Mouse (Mus musculus): ENCODE data around the gene Dgki. TPM values are rescaled to one million over a fixed set of nuclear protein-coding genes. Genes with fewer than 3 reads are reported as not detected.
A peak's percentile ranks its signal among the peaks of the same experiment; 100 is the strongest.

Dgki gene
- polyA plus RNA-seq, 1 experiment from 2014 or later, result 9.6 TPM

GRCm38 (mm10) chr6:36880643-36881263 is 419.2 kb downstream of the Dgki start:
- H3K4me1 ChIP-seq (replicated peaks; ENCODE audit: control insufficient read depth, insufficient read depth, low read length), result peaks cover 12% of the 10 kb centered on the region

GRCm38 (mm10) chr6:36877399-36877798 is 422.6 kb downstream of the Dgki start:
- no peak overlapping the region for H3K4me2 ChIP-seq (replicated peaks)
- no peak overlapping the region for H3K9ac ChIP-seq
- H3K27ac ChIP-seq, result no peak overlapping the region
- peaks cover 12% of the 10 kb centered on the region for H3K4me1 ChIP-seq (replicated peaks; ENCODE audit: control insufficient read depth, insufficient read depth, low read length)
- WGBS, result 83% methylated on average over 4 of the region's 4 CpGs
- ATAC-seq (ENCODE audit: low FRiP score), result no peak
- DNase-seq (ENCODE audit: low spot score), result no peak
- H3K9me3 ChIP-seq (ENCODE audit: control insufficient read depth, low read length), result no peaks in the 10 kb centered on the region
- H3K27me3 ChIP-seq (ENCODE audit: control insufficient read depth, insufficient read depth, low read length), result no peaks in the 10 kb centered on the region
- no peaks in the 10 kb centered on the region for H3K36me3 ChIP-seq (replicated peaks; ENCODE audit: control insufficient read depth, insufficient read depth)
- H3K4me3 ChIP-seq (replicated peaks; ENCODE audit: low read length), result no peak overlapping the region

More at GRCm38 (mm10) chr6:36880643-36881263, 419.2 kb downstream of the Dgki start:
- no peaks in the 10 kb centered on the region for H3K9me3 ChIP-seq (ENCODE audit: control insufficient read depth, low read length)
- no peaks in the 10 kb centered on the region for H3K27me3 ChIP-seq (ENCODE audit: control insufficient read depth, insufficient read depth, low read length)
- H3K9ac ChIP-seq, result no peak overlapping the region
- DNase-seq (ENCODE audit: low spot score) (peak; percentile 43), ATAC-seq (ENCODE audit: low FRiP score) (peak; percentile 86)
- no peak overlapping the region for H3K4me3 ChIP-seq (replicated peaks; ENCODE audit: low read length)
- WGBS, result 9% methylated on average over 7 of the region's 7 CpGs
- H3K4me2 ChIP-seq (replicated peaks), result no peak overlapping the region
- H3K27ac ChIP-seq, result peak overlapping the region; percentile 41; the same call in 1 of the 2 replicates
- H3K36me3 ChIP-seq (replicated peaks; ENCODE audit: control insufficient read depth, insufficient read depth), result no peaks in the 10 kb centered on the region

- Histone ChIP-seq H3K27me3 (ENCODE audit: control insufficient read depth, insufficient read depth, low read length) (no peaks in the 10 kb centered on the region), H3K9ac (no peak overlapping the region), H3K4me3 (replicated peaks; ENCODE audit: low read length) (no peak overlapping the region), H3K4me1 (replicated peaks; ENCODE audit: control insufficient read depth, insufficient read depth, low read length) (peaks cover 9% of the 10 kb centered on the region; the same call in 1 of the 2 replicates), H3K36me3 (replicated peaks; ENCODE audit: control insufficient read depth, insufficient read depth) (no peaks in the 10 kb centered on the region), H3K27ac (no peak overlapping the region), H3K9me3 (ENCODE audit: control insufficient read depth, low read length) (no peaks in the 10 kb centered on the region), H3K4me2 (replicated peaks) (no peak overlapping the region)
- ATAC-seq (ENCODE audit: low FRiP score) (no peak), DNase-seq (ENCODE audit: low spot score) (no peak)
- WGBS, result 68% methylated on average over 4 of the region's 4 CpGs
Observed at GRCm38 (mm10) chr6:36876426-36876825, 423.6 kb downstream of the Dgki start.

GRCm38 (mm10) chr6:36875926-36876325 is 424.1 kb downstream of the Dgki start:
- H3K9ac ChIP-seq, result no peak overlapping the region
- WGBS, result 36% methylated on average over 5 of the region's 5 CpGs

GRCm38 (mm10) chr6:36872876-36873275 is 427.1 kb downstream of the Dgki start:
- 86% methylated on average over 3 of the region's 3 CpGs for WGBS
- H3K4me1 ChIP-seq (replicated peaks; ENCODE audit: control insufficient read depth, insufficient read depth, low read length), result 0 out of 2 replicates have a peak, but pooled peaks cover 5% of the 10 kb centered on the region
- no peak overlapping the region for H3K4me2 ChIP-seq (replicated peaks)
- no peaks in the 10 kb centered on the region for H3K36me3 ChIP-seq (replicated peaks; ENCODE audit: control insufficient read depth, insufficient read depth)
- DNase-seq (ENCODE audit: low spot score) (no peak), ATAC-seq (ENCODE audit: low FRiP score) (no peak)
- no peak overlapping the region for H3K27ac ChIP-seq
- no peak overlapping the region for H3K4me3 ChIP-seq (replicated peaks; ENCODE audit: low read length)
- no peaks in the 10 kb centered on the region for H3K27me3 ChIP-seq (ENCODE audit: control insufficient read depth, insufficient read depth, low read length)
- H3K9me3 ChIP-seq (ENCODE audit: control insufficient read depth, low read length), result no peaks in the 10 kb centered on the region
- no peak overlapping the region for H3K9ac ChIP-seq

More at GRCm38 (mm10) chr6:36875926-36876325, 424.1 kb downstream of the Dgki start:
- H3K9me3 ChIP-seq (ENCODE audit: control insufficient read depth, low read length), result no peaks in the 10 kb centered on the region
- H3K36me3 ChIP-seq (replicated peaks; ENCODE audit: control insufficient read depth, insufficient read depth), result no peaks in the 10 kb centered on the region
- H3K4me1 ChIP-seq (replicated peaks; ENCODE audit: control insufficient read depth, insufficient read depth, low read length), result peaks cover 9% of the 10 kb centered on the region; the same call in 1 of the 2 replicates
- no peak overlapping the region for H3K27ac ChIP-seq
- no peaks in the 10 kb centered on the region for H3K27me3 ChIP-seq (ENCODE audit: control insufficient read depth, insufficient read depth, low read length)
- no peak overlapping the region for H3K4me3 ChIP-seq (replicated peaks; ENCODE audit: low read length)
- no peak for DNase-seq (ENCODE audit: low spot score)
- H3K4me2 ChIP-seq (replicated peaks), result no peak overlapping the region
- ATAC-seq (ENCODE audit: low FRiP score), result no peak

- Histone ChIP-seq H3K4me2 (replicated peaks) (no peak overlapping the region), H3K36me3 (replicated peaks; ENCODE audit: control insufficient read depth, insufficient read depth) (no peaks in the 10 kb centered on the region), H3K9me3 (ENCODE audit: control insufficient read depth, low read length) (no peaks in the 10 kb centered on the region), H3K9ac (no peak overlapping the region), H3K27ac (no peak overlapping the region), H3K4me1 (replicated peaks; ENCODE audit: control insufficient read depth, insufficient read depth, low read length) (0 out of 2 replicates have a peak, but pooled peaks cover 5% of the 10 kb centered on the region), H3K27me3 (ENCODE audit: control insufficient read depth, insufficient read depth, low read length) (no peaks in the 10 kb centered on the region), H3K4me3 (replicated peaks; ENCODE audit: low read length) (no peak overlapping the region)
- WGBS, result 82% methylated on average over 4 of the region's 4 CpGs
- no peak for ATAC-seq (ENCODE audit: low FRiP score)
- no peak for DNase-seq (ENCODE audit: low spot score)
Observed at GRCm38 (mm10) chr6:36868217-36868616, 431.8 kb downstream of the Dgki start.

GRCm38 (mm10) chr6:36858258-36859041 is 441.5 kb downstream of the Dgki start:
- Histone ChIP-seq H3K4me2 (replicated peaks) (no peak overlapping the region), H3K27ac (peak overlapping the region; percentile 44), H3K9ac (no peak overlapping the region), H3K36me3 (replicated peaks; ENCODE audit: control insufficient read depth, insufficient read depth) (no peaks in the 10 kb centered on the region), H3K27me3 (ENCODE audit: control insufficient read depth, insufficient read depth, low read length) (no peaks in the 10 kb centered on the region), H3K9me3 (ENCODE audit: control insufficient read depth, low read length) (no peaks in the 10 kb centered on the region), H3K4me3 (replicated peaks; ENCODE audit: low read length) (no peak overlapping the region), H3K4me1 (replicated peaks; ENCODE audit: control insufficient read depth, insufficient read depth, low read length) (peaks cover 4% of the 10 kb centered on the region)
- ATAC-seq (ENCODE audit: low FRiP score) (peak; percentile 76), DNase-seq (ENCODE audit: low spot score) (peak; percentile 40)
- WGBS, result 23% methylated on average over 3 of the region's 3 CpGs

- WGBS, result 13% methylated on average over 6 of the region's 6 CpGs
- peaks cover 4% of the 10 kb centered on the region for H3K4me1 ChIP-seq (replicated peaks; ENCODE audit: control insufficient read depth, insufficient read depth, low read length)
- peak; percentile 34 for DNase-seq (ENCODE audit: low spot score)
- no peak overlapping the region for H3K4me3 ChIP-seq (replicated peaks; ENCODE audit: low read length)
- H3K27ac ChIP-seq, result peak overlapping the region; percentile 51; the same call in 1 of the 2 replicates
- no peaks in the 10 kb centered on the region for H3K27me3 ChIP-seq (ENCODE audit: control insufficient read depth, insufficient read depth, low read length)
- no peak overlapping the region for H3K4me2 ChIP-seq (replicated peaks)
- no peaks in the 10 kb centered on the region for H3K36me3 ChIP-seq (replicated peaks; ENCODE audit: control insufficient read depth, insufficient read depth)
- H3K9ac ChIP-seq, result no peak overlapping the region
- ATAC-seq (ENCODE audit: low FRiP score), result peak; percentile 73; the same call in 1 of the 2 replicates
- no peaks in the 10 kb centered on the region for H3K9me3 ChIP-seq (ENCODE audit: control insufficient read depth, low read length)
Observed at GRCm38 (mm10) chr6:36857627-36858257, 442.2 kb downstream of the Dgki start.
